Mouse (Mus musculus) v-Abl transformed pro-B cells (cell line): ENCODE data around the gene 1700008O03Rik.

Experiments
- in situ Hi-C, 2 experiments: fragments of 400-800 bp; cut with MboI; formaldehyde crosslinking; loops; one replicate each; pipeline ENCODE4 v1.15.1; 2025; ENCODE audit not compliant: unreplicated experiment in 2 of 2

1700008O03Rik gene

DNA sequence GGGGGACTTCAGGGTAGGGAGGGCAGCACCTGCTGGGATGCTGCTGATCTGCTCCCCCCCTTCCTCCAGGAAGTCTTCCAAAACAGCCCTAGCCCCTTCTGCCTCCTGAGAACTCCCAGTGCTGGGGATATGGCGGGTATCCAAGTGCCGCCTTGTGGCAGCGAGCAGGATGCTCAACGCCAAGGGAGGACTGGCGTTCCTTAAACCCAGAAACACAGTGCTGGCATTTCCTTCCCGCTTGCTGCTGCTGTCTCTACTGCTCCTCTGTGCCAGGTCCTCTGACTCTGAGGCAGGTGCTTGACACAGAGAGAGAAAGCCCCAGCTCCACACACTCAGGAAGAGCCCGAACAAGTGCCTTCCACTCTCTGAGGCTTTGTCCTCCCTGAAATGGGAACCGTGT lies 64.7 kb downstream of the 1700008O03Rik start:
- in situ Hi-C loops, result no loop called here

DNA sequence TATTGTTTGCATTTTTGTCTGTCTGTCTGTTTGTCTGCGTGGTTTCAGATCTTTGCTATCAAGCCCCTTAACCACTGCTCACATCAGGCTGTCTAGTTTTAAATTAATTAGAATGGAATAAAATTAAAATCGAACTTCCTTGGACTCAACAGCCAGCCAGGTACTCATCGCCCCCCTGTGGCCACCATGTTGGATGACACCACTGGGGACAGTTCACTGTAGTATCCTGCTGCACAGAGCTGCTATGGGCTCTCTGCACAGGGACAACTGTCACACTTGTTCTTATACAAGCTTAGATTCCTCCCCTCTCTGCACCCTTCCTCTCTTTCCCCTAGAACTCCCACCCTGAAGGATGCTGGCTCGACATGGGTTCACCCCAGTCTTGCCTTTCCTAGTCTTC lies 67.7 kb downstream of the 1700008O03Rik start:
- in situ Hi-C loops, result no loop called here

DNA sequence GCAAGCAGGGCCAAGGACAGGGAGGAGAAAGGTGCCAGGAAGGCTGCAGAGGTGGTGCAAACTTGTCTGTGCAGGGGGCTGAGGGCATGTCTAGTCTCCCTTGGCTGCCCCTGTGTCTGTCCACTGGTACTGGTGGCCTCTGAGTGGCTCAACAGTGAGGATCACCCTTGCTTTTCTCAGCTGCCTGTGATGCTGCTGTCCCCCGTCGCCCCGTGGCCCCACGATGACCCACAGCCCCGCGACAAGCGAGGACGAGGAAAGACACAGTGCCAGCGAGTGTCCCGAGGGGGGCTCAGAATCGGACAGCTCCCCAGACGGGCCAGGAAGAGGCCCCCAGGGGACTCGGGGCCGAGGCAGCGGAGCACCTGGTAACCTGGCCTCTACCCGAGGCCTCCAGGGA lies 73.1 kb downstream of the 1700008O03Rik start:
- in situ Hi-C loops, result no loop called here

DNA sequence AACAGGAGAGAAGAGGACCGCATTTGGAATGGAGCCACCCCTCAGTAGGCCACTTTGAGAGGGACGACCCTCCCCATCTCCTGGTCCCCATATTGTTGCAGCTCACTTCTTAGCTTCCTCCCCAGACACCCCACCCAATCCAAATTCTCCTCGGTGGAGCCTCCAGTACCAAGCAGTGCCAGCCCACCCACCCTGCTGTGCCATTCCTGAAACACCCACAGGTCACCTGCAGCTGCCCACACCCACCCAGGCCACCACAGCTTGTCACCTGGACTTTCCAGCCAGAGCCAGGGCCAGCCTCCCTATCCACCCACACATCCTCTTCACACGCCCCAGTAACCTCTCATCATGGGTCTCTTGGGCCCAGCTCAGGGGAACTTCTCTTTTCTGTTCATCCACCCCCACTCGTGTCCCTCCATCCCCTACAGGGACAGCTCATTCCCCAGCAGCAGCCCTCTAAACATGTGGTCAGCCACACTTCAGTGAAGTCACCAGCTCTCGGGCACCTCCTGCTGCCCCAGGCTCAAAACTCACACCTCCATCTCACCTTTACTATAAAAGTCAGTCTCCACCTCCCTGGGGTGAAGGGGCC lies 73.8 kb downstream of the 1700008O03Rik start:
- in situ Hi-C loops, result no loop called here

- in situ Hi-C loops, result no loop called here
Measured at GRCm38 (mm10) chr7:44310878-44311712, 74.5 kb downstream of the 1700008O03Rik start.

DNA sequence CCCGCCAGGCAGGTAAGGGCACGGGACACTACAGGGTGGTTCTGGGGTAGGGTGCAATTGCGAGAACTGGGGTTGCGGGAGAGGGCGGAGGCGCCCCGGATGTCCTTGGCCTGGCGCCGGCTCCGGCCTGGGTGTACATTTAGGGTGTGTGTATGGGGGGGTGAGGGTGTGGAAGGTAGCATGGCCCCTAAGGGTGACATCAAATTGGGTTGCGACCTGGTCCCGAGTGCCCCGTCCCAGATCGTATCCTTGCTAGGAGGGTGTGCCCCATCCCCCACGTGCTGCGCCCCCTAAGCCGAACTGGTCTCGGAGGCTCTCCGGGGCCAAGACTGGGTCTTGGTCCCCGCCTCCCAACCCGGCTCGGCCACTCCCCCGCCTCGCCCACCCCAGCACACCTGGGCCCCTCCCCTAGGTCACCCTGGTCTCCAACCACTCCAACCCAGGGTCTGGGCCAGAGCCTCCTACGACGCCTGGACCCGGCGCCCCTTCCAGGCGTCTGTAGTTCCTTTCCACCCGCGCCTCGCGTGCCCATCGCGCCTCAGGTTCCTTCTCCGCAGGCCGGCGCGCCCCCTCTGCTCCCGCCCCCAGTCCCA lies 75.2 kb downstream of the 1700008O03Rik start:
- in situ Hi-C loops, result no loop called here
